Mouse (Mus musculus) mesoderm, embryonic 11.5 days (tissue): ENCODE measurements around the gene Cby3.

Experiments
- DNase-seq: peaks from one replicate; pipeline ENCODE4 v3.0.0-alpha.2; 2012; ENCODE audit warnings: low read depth, low spot score

Cby3 gene

GRCm38 (mm10) chr11:50389011-50389410 lies 34.7 kb downstream of the Cby3 start:
- DNase-seq: no peak

GRCm38 (mm10) chr11:50389616-50390015 lies 35.4 kb downstream of the Cby3 start:
- no peak for DNase-seq

GRCm38 (mm10) chr11:50391272-50391960 lies 37.2 kb downstream of the Cby3 start:
- DNase-seq: no peak

- DNase-seq: no peak
These were observed 39.0 kb downstream of the Cby3 start for GRCm38 (mm10) chr11:50393306-50393705.

- DNase-seq: no peak
These were observed 40.5 kb downstream of the Cby3 start for GRCm38 (mm10) chr11:50394731-50395130.

- no peak for DNase-seq
These were observed 42.6 kb downstream of the Cby3 start for GRCm38 (mm10) chr11:50396766-50397307.

GRCm38 (mm10) chr11:50397316-50397715 lies 43.1 kb downstream of the Cby3 start:
- no peak for DNase-seq

GRCm38 (mm10) chr11:50398803-50399202 lies 44.5 kb downstream of the Cby3 start:
- no peak for DNase-seq

GRCm38 (mm10) chr11:50402481-50402880 lies 48.2 kb downstream of the Cby3 start:
- DNase-seq: no peak

GRCm38 (mm10) chr11:50403367-50404014 lies 49.2 kb downstream of the Cby3 start:
- DNase-seq: no peak

GRCm38 (mm10) chr11:50407235-50407634 lies 53.0 kb downstream of the Cby3 start:
- peak; percentile 35 for DNase-seq
